Comparison of ENCODE assay signal across 14 mouse cellular contexts in genomic region chr7:28817957-28818356, GRCm38 (mm10). TPM values are rescaled to one million over a fixed set of nuclear protein-coding genes. Genes with fewer than 3 reads are reported as not detected.
DNase-seq lines count a peak whose midpoint lies in the region; ATAC-seq and TF ChIP-seq lines count a peak whose summit lies in the region.
"Had no signal": no experiment of that assay in that cellular context is flagged by ENCODE, and none has a peak within 500 bp of the region (broad histone marks: within the 10 kb centered on the region; RNA-seq: fewer than 3 reads in every experiment).

No protein-coding gene starts in this region.

- peaks cover 91% of the 10 kb centered on the region for H3K36me3 ChIP-seq in heart, embryonic 11.5 days (ENCODE audit: control insufficient read depth, insufficient read depth, low read length)
- H3K36me3 ChIP-seq in liver, embryonic 12.5 days, result peaks cover 100% of the 10 kb centered on the region
- peaks cover 89% of the 10 kb centered on the region for H3K36me3 ChIP-seq in liver, embryonic 11.5 days (ENCODE audit: control insufficient read depth, insufficient read depth, low read length)
- peaks cover 53 to 97% of the 10 kb centered on the region in 2 experiments for H3K36me3 ChIP-seq in MEL (ENCODE audit: control insufficient read depth in 1 of 2, insufficient read depth in 2 of 2, low read length in 2 of 2)
- H3K36me3 ChIP-seq in hindbrain, embryonic 13.5 days, result peaks cover 98% of the 10 kb centered on the region

- peak overlapping the region; percentile 3; the same call in 1 of the 2 replicates for H3K4me3 ChIP-seq in heart, embryonic 11.5 days (ENCODE audit: low read depth, low read length)
- H3K4me3 ChIP-seq in liver, embryonic 12.5 days, result no peak overlapping the region
- H3K4me3 ChIP-seq in liver, embryonic 11.5 days (ENCODE audit: low read depth, low read length), result no peak overlapping the region
- H3K4me3 ChIP-seq in MEL (ENCODE audit: control insufficient read depth in 1 of 2, insufficient read depth in 1 of 2, low read depth in 2 of 2, low read length in 2 of 2), result no peak overlapping the region
- H3K4me3 ChIP-seq in hindbrain, embryonic 13.5 days, result no peak overlapping the region
- H3K4me3 ChIP-seq: kidney, embryonic 15.5 days; myocyte had no signal

- WGBS in heart, embryonic 11.5 days (ENCODE audit: insufficient replicate concordance), result 89% methylated on average over 4 of the region's 4 CpGs
- WGBS in liver, embryonic 12.5 days (ENCODE audit: insufficient replicate concordance), result 89% methylated on average over 4 of the region's 4 CpGs
- WGBS in liver, embryonic 11.5 days, result 86% methylated on average over 4 of the region's 4 CpGs
- WGBS in hindbrain, embryonic 13.5 days, result 78% methylated on average over 4 of the region's 4 CpGs

- no peaks in the 10 kb centered on the region for H3K9me3 ChIP-seq in heart, embryonic 11.5 days (replicated peaks; ENCODE audit: control insufficient read depth, low read length)
- H3K9me3 ChIP-seq in liver, embryonic 12.5 days (replicated peaks), result no peaks in the 10 kb centered on the region
- H3K9me3 ChIP-seq in liver, embryonic 11.5 days (ENCODE audit: control insufficient read depth, low read length), result no peaks in the 10 kb centered on the region
- no peaks in the 10 kb centered on the region for H3K9me3 ChIP-seq in MEL (replicated peaks; ENCODE audit: insufficient read depth, low read length)
- no peaks in the 10 kb centered on the region for H3K9me3 ChIP-seq in hindbrain, embryonic 13.5 days
- H3K9me3 ChIP-seq: kidney, embryonic 15.5 days had no signal

- peak in 1 of 2 experiments; percentile 10; a peak in 1 of 4 replicates for TF ChIP-seq POLR2A in MEL (IDR thresholded peaks at IDR 0.05; ENCODE audit: control insufficient read depth in 1 of 2, insufficient read depth in 1 of 2, low read depth in 1 of 2, low read length in 2 of 2, poor library complexity in 1 of 2)

- no peak for ATAC-seq in heart, embryonic 11.5 days (replicated peaks; ENCODE audit: insufficient number of reproducible peaks, low FRiP score, low TSS enrichment)
- ATAC-seq in liver, embryonic 12.5 days, result no peak
- no peak for ATAC-seq in liver, embryonic 11.5 days (replicated peaks; ENCODE audit: low FRiP score)
- ATAC-seq in hindbrain, embryonic 13.5 days (ENCODE audit: low FRiP score), result no peak

- no peak overlapping the region for H3K27ac ChIP-seq in heart, embryonic 11.5 days (ENCODE audit: low read depth, low read length)
- H3K27ac ChIP-seq in liver, embryonic 12.5 days, result peak overlapping the region; percentile 54
- H3K27ac ChIP-seq in liver, embryonic 11.5 days (ENCODE audit: low read depth, low read length), result no peak overlapping the region
- peak overlapping the region; percentile 22; the same call in 1 of the 2 replicates for H3K27ac ChIP-seq in MEL (ENCODE audit: control insufficient read depth, low read depth, low read length)
- 0 out of 2 replicates have a peak overlapping the region, but pooled peaks have one; percentile 19 for H3K27ac ChIP-seq in hindbrain, embryonic 13.5 days
- H3K27ac ChIP-seq: kidney, embryonic 15.5 days had no signal

- intact Hi-C loops in heart, postnatal 10 days (cut with DNase I), result no loop called here
- intact Hi-C loops in gastrocnemius, postnatal 36 days (cut with DNase I), result no loop called here

- no peaks in the 10 kb centered on the region for H3K27me3 ChIP-seq in heart, embryonic 11.5 days (ENCODE audit: control insufficient read depth, insufficient read depth, low read length)
- no peaks in the 10 kb centered on the region for H3K27me3 ChIP-seq in liver, embryonic 12.5 days (replicated peaks)
- no peaks in the 10 kb centered on the region for H3K27me3 ChIP-seq in liver, embryonic 11.5 days (replicated peaks; ENCODE audit: control insufficient read depth, insufficient read depth, low read length)
- H3K27me3 ChIP-seq in MEL (ENCODE audit: control insufficient read depth in 1 of 2, insufficient read depth in 2 of 2, low read length in 2 of 2), result no peaks in the 10 kb centered on the region
- H3K27me3 ChIP-seq in hindbrain, embryonic 13.5 days, result no peaks in the 10 kb centered on the region
- H3K27me3 ChIP-seq: kidney, embryonic 15.5 days had no signal

- H3K4me1 ChIP-seq in heart, embryonic 11.5 days (ENCODE audit: control insufficient read depth, insufficient read depth, low read length), result peaks cover 47% of the 10 kb centered on the region
- H3K4me1 ChIP-seq in liver, embryonic 12.5 days, result peaks cover 92% of the 10 kb centered on the region
- H3K4me1 ChIP-seq in liver, embryonic 11.5 days (replicated peaks; ENCODE audit: control insufficient read depth, insufficient read depth, low read length), result peaks cover 44% of the 10 kb centered on the region
- H3K4me1 ChIP-seq in MEL (ENCODE audit: control insufficient read depth in 1 of 2, insufficient read depth in 2 of 2, low read length in 2 of 2), result peaks cover 21 to 90% of the 10 kb centered on the region in 2 experiments
- peaks cover 77% of the 10 kb centered on the region for H3K4me1 ChIP-seq in hindbrain, embryonic 13.5 days (replicated peaks)

- no peak for TF ChIP-seq CTCF in MEL (IDR thresholded peaks at IDR 0.05 in 2 of 3, conservative IDR thresholded peaks at IDR 0.05 in 1 of 3; ENCODE audit: control insufficient read depth in 1 of 3, insufficient read depth in 1 of 3, low read depth in 2 of 3, low read length in 3 of 3, poor library complexity in 1 of 3, severe bottlenecking in 1 of 3)

- DNase-seq in heart, postnatal 10 days, result no peak
- no peak for DNase-seq in liver, embryonic 11.5 days (ENCODE audit: low spot score)
- DNase-seq in MEL (ENCODE audit: low read depth, low spot score), result no peak
- DNase-seq in retina, postnatal 1 day, result no peak
- DNase-seq in gastrocnemius, postnatal 36 days, result no peak
- DNase-seq: adrenal gland, adult 8-10 months; heart, postnatal 36 days; left cerebral cortex, postnatal 4 days; lung, adult 2 months had no signal

- H3K9ac ChIP-seq in heart, embryonic 11.5 days (ENCODE audit: low read depth, low read length), result no peak overlapping the region
- no peak overlapping the region for H3K9ac ChIP-seq in liver, embryonic 12.5 days
- H3K9ac ChIP-seq in liver, embryonic 11.5 days (ENCODE audit: low read depth, low read length), result no peak overlapping the region
- H3K9ac ChIP-seq in MEL (ENCODE audit: control insufficient read depth, low read depth, low read length, poor library complexity, severe bottlenecking), result no peak overlapping the region
- peak overlapping the region; percentile 21; the same call in 1 of the 2 replicates for H3K9ac ChIP-seq in hindbrain, embryonic 13.5 days
- H3K9ac ChIP-seq: kidney, embryonic 15.5 days had no signal

- no peak overlapping the region for H3K4me2 ChIP-seq in heart, embryonic 11.5 days
- H3K4me2 ChIP-seq in liver, embryonic 12.5 days, result 0 out of 2 replicates have a peak overlapping the region, but pooled peaks have one; percentile 8
- H3K4me2 ChIP-seq in liver, embryonic 11.5 days, result no peak overlapping the region
- no peak overlapping the region for H3K4me2 ChIP-seq in hindbrain, embryonic 13.5 days
- H3K4me2 ChIP-seq: kidney, embryonic 15.5 days had no signal

- TF ChIP-seq EP300 in MEL (IDR thresholded peaks at IDR 0.05; ENCODE audit: low read depth in 1 of 2, low read length in 2 of 2), result no peak

- peaks cover 42% of the 10 kb centered on the region for H3K79me2 ChIP-seq in MEL (ENCODE audit: control insufficient read depth, insufficient read depth, low read length, poor library complexity)

- TF ChIP-seq RAD21 in MEL (IDR thresholded peaks at IDR 0.05; ENCODE audit: low read depth, low read length), result no peak

RNA-seq across cellular contexts. Expression of gene Ech1, which starts 7.1 kb away (rescaled TPM):
- polyA plus RNA-seq in heart, embryonic 11.5 days (2014; fragmentation: Nextera tagmentation; extraction: Ambion mirVana), result 139 and 149 TPM in 2 replicates
- 1,000 to 10,000 TPM; 1,137 to 1,217 TPM for total RNA-seq in heart, postnatal 10 days (2021)
- polyA plus RNA-seq in liver, embryonic 12.5 days (2016; fragmentation: Nextera tagmentation; extraction: Ambion mirVana), result 72.3 and 73.6 TPM in 2 replicates
- polyA plus RNA-seq in liver, embryonic 11.5 days (2014; fragmentation: Nextera tagmentation; extraction: Ambion mirVana), result 107 TPM in 2 replicates
- total RNA-seq in MEL (2012; rRNA removed), result 82.8 and 99.5 TPM in 2 replicates
- polyA plus RNA-seq in MEL (2012; ENCODE audit: insufficient read depth in 1 of 2, insufficient read length in 2 of 2, low read depth in 1 of 2, low replicate concordance in 2 of 2, missing spikeins in 1 of 2), result 10 to 100 TPM in 1 of 2 experiments, not detected in 1; 74.7 TPM
- polyA plus RNA-seq in hindbrain, embryonic 13.5 days (2015; fragmentation: Nextera tagmentation; extraction: Ambion mirVana), result 81.8 and 87.5 TPM in 2 replicates
- 100 to 1,000 TPM; 214 to 252 TPM for total RNA-seq in gastrocnemius, postnatal 36 days (2021)

RNA-seq across cellular contexts. Expression of gene Hnrnpl, which starts 9.6 kb away (rescaled TPM):
- polyA plus RNA-seq in heart, embryonic 11.5 days (2014; fragmentation: Nextera tagmentation; extraction: Ambion mirVana), result 210 and 212 TPM in 2 replicates
- 100 to 1,000 TPM; 423 to 428 TPM for total RNA-seq in heart, postnatal 10 days (2021)
- 186 and 188 TPM in 2 replicates for polyA plus RNA-seq in liver, embryonic 12.5 days (2016; fragmentation: Nextera tagmentation; extraction: Ambion mirVana)
- polyA plus RNA-seq in liver, embryonic 11.5 days (2014; fragmentation: Nextera tagmentation; extraction: Ambion mirVana), result 238 and 279 TPM in 2 replicates
- total RNA-seq in MEL (2012; rRNA removed), result 246 and 303 TPM in 2 replicates
- 1,000 to 10,000 TPM in 1 of 2 experiments, 100 to 1,000 TPM in 1; 684 to 1,095 TPM for polyA plus RNA-seq in MEL (2012; ENCODE audit: insufficient read depth in 1 of 2, insufficient read length in 2 of 2, low read depth in 1 of 2, low replicate concordance in 2 of 2, missing spikeins in 1 of 2)
- 200 and 202 TPM in 2 replicates for polyA plus RNA-seq in hindbrain, embryonic 13.5 days (2015; fragmentation: Nextera tagmentation; extraction: Ambion mirVana)
- 100 to 1,000 TPM; 111 to 131 TPM for total RNA-seq in gastrocnemius, postnatal 36 days (2021)

RNA-seq across cellular contexts. Expression of gene Lgals4, which starts 15.7 kb away (rescaled TPM):
- polyA plus RNA-seq in heart, embryonic 11.5 days (2014; fragmentation: Nextera tagmentation; extraction: Ambion mirVana), result 2.2 and 3.9 TPM in 2 replicates
- 10 to 100 TPM; 35.0 to 35.8 TPM for total RNA-seq in heart, postnatal 10 days (2021)
- 2.7 and 3.6 TPM in 2 replicates for polyA plus RNA-seq in liver, embryonic 12.5 days (2016; fragmentation: Nextera tagmentation; extraction: Ambion mirVana)
- 2.9 and 5.1 TPM in 2 replicates for polyA plus RNA-seq in liver, embryonic 11.5 days (2014; fragmentation: Nextera tagmentation; extraction: Ambion mirVana)
- total RNA-seq in MEL (2012; rRNA removed), result 1.5 and 2.1 TPM in 2 replicates
- 1 to 10 TPM in 1 of 2 experiments, not detected in 1; 5.1 TPM for polyA plus RNA-seq in MEL (2012; ENCODE audit: insufficient read depth in 1 of 2, insufficient read length in 2 of 2, low read depth in 1 of 2, low replicate concordance in 2 of 2, missing spikeins in 1 of 2)
- 5.6 and 6.3 TPM in 2 replicates for polyA plus RNA-seq in hindbrain, embryonic 13.5 days (2015; fragmentation: Nextera tagmentation; extraction: Ambion mirVana)
- 1 to 10 TPM; 2.5 to 3.1 TPM for total RNA-seq in gastrocnemius, postnatal 36 days (2021)

RNA-seq across cellular contexts. Expression of gene Rinl, which starts 29.2 kb away (rescaled TPM):
- 2.4 and 2.5 TPM in 2 replicates for polyA plus RNA-seq in heart, embryonic 11.5 days (2014; fragmentation: Nextera tagmentation; extraction: Ambion mirVana)
- total RNA-seq in heart, postnatal 10 days (2021), result 1 to 10 TPM; 2.1 to 2.2 TPM
- polyA plus RNA-seq in liver, embryonic 12.5 days (2016; fragmentation: Nextera tagmentation; extraction: Ambion mirVana), result 14.5 and 16.1 TPM in 2 replicates
- 21.7 and 23.1 TPM in 2 replicates for polyA plus RNA-seq in liver, embryonic 11.5 days (2014; fragmentation: Nextera tagmentation; extraction: Ambion mirVana)
- total RNA-seq in MEL (2012; rRNA removed), result 32.9 and 39.9 TPM in 2 replicates
- 10 to 100 TPM in 1 of 2 experiments, not detected in 1; 63.9 TPM for polyA plus RNA-seq in MEL (2012; ENCODE audit: insufficient read depth in 1 of 2, insufficient read length in 2 of 2, low read depth in 1 of 2, low replicate concordance in 2 of 2, missing spikeins in 1 of 2)
- polyA plus RNA-seq in hindbrain, embryonic 13.5 days (2015; fragmentation: Nextera tagmentation; extraction: Ambion mirVana), result 2.7 and 2.8 TPM in 2 replicates
- 1 to 10 TPM; 1.1 TPM for total RNA-seq in gastrocnemius, postnatal 36 days (2021)

RNA-seq across cellular contexts. Expression of gene Lgals7, which starts 45.7 kb away (rescaled TPM):
- 0.82 and 1.0 TPM in 2 replicates for polyA plus RNA-seq in heart, embryonic 11.5 days (2014; fragmentation: Nextera tagmentation; extraction: Ambion mirVana)
- total RNA-seq in heart, postnatal 10 days (2021), result 1 to 10 TPM; 2.2 to 2.8 TPM
- polyA plus RNA-seq in liver, embryonic 12.5 days (2016; fragmentation: Nextera tagmentation; extraction: Ambion mirVana), result 0.25 TPM in 1 of 2 replicates, not detected in the other
- polyA plus RNA-seq in liver, embryonic 11.5 days (2014; fragmentation: Nextera tagmentation; extraction: Ambion mirVana), result not detected in 2 replicates
- total RNA-seq in MEL (2012; rRNA removed), result 27.7 and 37.8 TPM in 2 replicates
- polyA plus RNA-seq in MEL (2012; ENCODE audit: insufficient read depth in 1 of 2, insufficient read length in 2 of 2, low read depth in 1 of 2, low replicate concordance in 2 of 2, missing spikeins in 1 of 2), result 100 to 1,000 TPM in 1 of 2 experiments, not detected in 1; 138 TPM
- 6.4 and 7.4 TPM in 2 replicates for polyA plus RNA-seq in hindbrain, embryonic 13.5 days (2015; fragmentation: Nextera tagmentation; extraction: Ambion mirVana)
- total RNA-seq in gastrocnemius, postnatal 36 days (2021), result not detected

Comparison
In these comparisons a context has a peak if more than half of its experiments do, and no peak if none do; other contexts are left out.
1. H3K27ac ChIP-seq: peak in liver, embryonic 12.5 days (single experiment), MEL (single experiment) and hindbrain, embryonic 13.5 days (single experiment); none in heart, embryonic 11.5 days (single experiment) and liver, embryonic 11.5 days (single experiment).